Mouse (Mus musculus) cerebellum, adult 8-10 months (tissue): ENCODE results near the gene Olfr1002.
"Not testable (repeated sequence)": the region's sequence is repeated elsewhere in the genome, so short reads cannot be mapped to it uniquely, and the experiment has no call there.

Experiments used
- DNase-seq: peaks from one replicate; pipeline ENCODE4 v3.0.0; 2022

Olfr1002 gene

DNA sequence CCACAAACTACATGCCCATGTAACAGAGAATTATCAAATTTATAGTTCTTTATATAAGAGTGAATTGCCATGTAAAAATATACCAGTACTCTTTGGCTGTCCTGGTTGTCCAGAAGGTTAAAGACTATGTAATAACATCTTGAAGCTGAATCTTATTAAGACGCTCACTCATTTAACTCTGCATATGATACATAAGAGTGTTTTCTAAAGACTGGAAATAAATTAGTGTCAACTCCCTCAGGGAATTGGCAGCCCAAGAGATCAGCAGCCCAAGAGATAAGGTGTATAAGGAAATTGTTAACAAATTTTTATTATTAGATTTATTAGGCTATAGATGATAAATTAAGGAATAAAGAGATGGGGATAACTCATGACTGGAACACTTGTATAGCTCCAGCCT is at the start of gene Olfr1002:
Gene Olfr1002 (minus strand): TSS at position 101 of the 400 bp plus-strand sequence.
- DNase-seq: no peak

DNA sequence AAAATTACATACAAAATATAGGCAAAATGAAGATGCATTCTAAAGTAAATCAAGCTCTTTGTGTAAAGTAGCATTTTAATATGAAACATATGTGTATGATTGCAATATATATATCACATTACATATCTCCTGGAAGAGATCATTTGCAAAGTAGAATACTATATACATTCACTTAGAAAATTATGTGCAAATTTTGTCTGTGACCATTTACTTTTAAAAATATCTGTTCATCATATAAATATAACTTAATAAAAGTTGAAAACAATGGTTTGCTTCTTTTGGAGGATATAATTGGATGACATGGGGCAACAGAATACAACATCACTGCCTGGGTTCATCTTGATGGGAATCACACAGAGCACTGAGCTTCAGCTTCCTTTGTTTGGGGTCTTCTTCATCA is 38.6 kb upstream of the Olfr1002 start, which contains the start of gene Olfr1008:
Gene Olfr1008 (plus strand): TSS at position 301 of the 400 bp plus-strand sequence.
- DNase-seq: no peak

DNA sequence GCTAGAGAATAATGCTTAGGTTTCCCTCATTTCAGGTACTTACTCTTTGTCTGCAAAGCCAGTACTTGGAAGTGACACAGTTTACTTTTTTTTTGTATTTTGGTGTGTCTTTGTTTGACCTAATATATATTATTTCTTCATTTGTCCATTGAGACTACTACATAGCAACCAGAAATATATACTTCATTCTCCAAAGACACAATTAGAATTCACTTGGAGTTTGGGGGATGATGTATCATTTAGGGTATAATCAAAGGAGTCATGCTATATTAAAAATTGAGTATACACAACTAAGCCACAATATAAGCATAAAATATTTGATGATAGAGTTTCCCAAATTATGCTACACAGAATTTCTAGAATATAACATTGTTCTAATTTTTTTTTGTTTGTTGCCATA is 28.2 kb upstream of the Olfr1002 start, which contains the start of gene Olfr1006:
Gene Olfr1006 (minus strand): TSS at position 101 of the 400 bp plus-strand sequence.
- no peak for DNase-seq

DNA sequence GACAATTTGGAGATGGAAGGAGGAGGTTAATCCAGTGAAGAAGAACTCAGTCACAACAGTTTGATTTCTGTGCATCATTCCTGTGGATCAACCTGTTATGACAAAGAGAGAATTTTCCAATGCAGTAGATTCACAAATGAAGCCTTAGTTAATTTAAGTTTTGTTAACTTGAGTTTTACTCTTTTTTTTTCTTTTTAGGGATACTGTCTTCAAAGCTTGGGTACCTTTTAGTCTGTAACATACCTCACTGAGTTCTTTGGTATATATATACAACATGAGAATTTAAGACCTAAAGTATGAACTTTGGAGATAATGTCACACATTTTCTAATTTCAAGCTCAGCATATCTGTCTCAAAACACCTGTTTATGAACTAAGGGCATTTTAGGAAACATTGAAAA is 13.9 kb upstream of the Olfr1002 start, which contains the start of gene Olfr154:
Gene Olfr154 (minus strand): TSS at position 101 of the 400 bp plus-strand sequence.
- not testable (repeated sequence) for DNase-seq

DNA sequence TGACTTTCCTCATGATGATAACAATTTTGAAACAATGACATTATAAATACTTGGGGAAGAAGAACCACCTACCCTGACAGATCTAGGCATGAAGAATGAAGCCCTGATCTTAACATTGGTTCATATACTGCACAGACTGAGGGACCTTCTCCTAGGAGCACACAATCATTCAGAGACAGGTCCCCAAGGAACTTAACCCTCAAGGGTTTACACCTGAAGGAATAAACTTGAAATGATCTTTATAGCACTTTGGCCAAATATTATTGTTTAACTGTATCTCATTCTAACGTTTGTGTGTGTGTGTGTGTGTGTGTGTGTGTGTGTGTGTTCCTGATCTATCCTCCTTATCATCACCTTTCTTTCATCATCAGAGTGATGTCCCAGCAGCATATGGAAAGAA is 38.7 kb downstream of the Olfr1002 start, which contains the start of gene Olfr1000:
Gene Olfr1000 (minus strand): TSS at position 101 of the 400 bp plus-strand sequence.
- no peak for DNase-seq
